Mouse (Mus musculus) stomach, embryonic 15.5 days (tissue): ENCODE measurements around the gene Fam221a. TPM values are rescaled to one million over a fixed set of nuclear protein-coding genes. Genes with fewer than 3 reads are reported as not detected.
A peak's percentile ranks its signal among the peaks of the same experiment; 100 is the strongest.

Source experiments
- ATAC-seq: fragments of 200-750 bp; cut with Nextera tagmentation; 2 replicates; pipeline ENCODE4 v1.8.0; 2017; ENCODE audit warnings: low read depth, moderate number of reproducible peaks, moderate TSS enrichment; ENCODE audit not compliant: insufficient read depth, low FRiP score
- H3K27ac ChIP-seq: fragments of 300-500 bp; sonication (generic); 2 replicates; pipeline ENCODE4 v1.5.1; 2015; ENCODE audit warnings: mild to moderate bottlenecking, inconsistent platforms
- H3K27me3 ChIP-seq: fragments of 300-500 bp; sonication (generic); replicated peaks from 2 replicates; pipeline ENCODE4 v1.6.1; 2015; ENCODE audit warnings: inconsistent platforms
- H3K36me3 ChIP-seq: fragments of 300-500 bp; sonication (generic); 2 replicates; pipeline ENCODE4 v1.6.1; 2015; ENCODE audit warnings: inconsistent platforms
- H3K4me1 ChIP-seq: fragments of 300-500 bp; sonication (generic); 2 replicates; pipeline ENCODE4 v1.6.1; 2015; ENCODE audit warnings: inconsistent platforms
- H3K4me2 ChIP-seq: fragments of 300-500 bp; sonication (generic); 2 replicates; pipeline ENCODE4 v1.6.1; 2015; ENCODE audit warnings: mild to moderate bottlenecking, inconsistent platforms
- H3K4me3 ChIP-seq: fragments of 300-500 bp; sonication (generic); replicated peaks from 2 replicates; pipeline ENCODE4 v1.5.1; 2015; ENCODE audit warnings: inconsistent platforms
- H3K9ac ChIP-seq: fragments of 300-500 bp; sonication (generic); 2 replicates; pipeline ENCODE4 v1.6.1; 2015; ENCODE audit warnings: inconsistent platforms
- H3K9me3 ChIP-seq: fragments of 300-500 bp; sonication (generic); 2 replicates; pipeline ENCODE4 v1.6.1; 2016; ENCODE audit warnings: inconsistent platforms
- WGBS: fragments of 180-500 bp; shearing (Covaris S2); methylation state at CpG from one replicate; pipeline ENCODE4 v1.1.7; 2015; 5-methylcytosine and 5-hydroxymethylcytosine counted together
- polyA plus RNA-seq: library from polyadenylated mRNA; unstranded; fragments of >200 nt; fragmentation: Nextera tagmentation; extraction: Ambion mirVana; gene quantifications from 2 replicates; pipeline ENCODE4 v1.2.1, GENCODE M21; 2015

Gene Fam221a
- polyA plus RNA-seq, 1 experiment from 2014 or later = 7.8 TPM

GRCm38 (mm10) chr6:49338566-49338965, 29.0 kb upstream of the Fam221a start:
- no peak overlapping the region for H3K27ac ChIP-seq
- 36% methylated on average over 9 of the region's 9 CpGs for WGBS
- H3K9me3 ChIP-seq = no peaks in the 10 kb centered on the region
- no peaks in the 10 kb centered on the region for H3K36me3 ChIP-seq
- no peak overlapping the region for H3K4me3 ChIP-seq
- H3K9ac ChIP-seq = no peak overlapping the region
- ATAC-seq = no peak
- H3K4me2 ChIP-seq = no peak overlapping the region
- H3K27me3 ChIP-seq = no peaks in the 10 kb centered on the region
- H3K4me1 ChIP-seq = no peaks in the 10 kb centered on the region

GRCm38 (mm10) chr6:49339145-49339544, 28.4 kb upstream of the Fam221a start:
- Histone ChIP-seq H3K4me3 (no peak overlapping the region), H3K9ac (no peak overlapping the region), H3K36me3 (no peaks in the 10 kb centered on the region), H3K4me2 (no peak overlapping the region), H3K27me3 (no peaks in the 10 kb centered on the region), H3K4me1 (no peaks in the 10 kb centered on the region), H3K27ac (no peak overlapping the region), H3K9me3 (no peaks in the 10 kb centered on the region)
- WGBS = 38% methylated on average over 6 of the region's 6 CpGs
- ATAC-seq = no peak

GRCm38 (mm10) chr6:49343737-49344469, 23.6 kb upstream of the Fam221a start:
- no peak overlapping the region for H3K4me3 ChIP-seq
- no peaks in the 10 kb centered on the region for H3K9me3 ChIP-seq
- H3K9ac ChIP-seq = no peak overlapping the region
- H3K27me3 ChIP-seq = no peaks in the 10 kb centered on the region
- no peaks in the 10 kb centered on the region for H3K4me1 ChIP-seq
- no peak for ATAC-seq
- no peak overlapping the region for H3K4me2 ChIP-seq
- 81% methylated on average over 14 of the region's 14 CpGs for WGBS
- H3K27ac ChIP-seq = no peak overlapping the region
- no peaks in the 10 kb centered on the region for H3K36me3 ChIP-seq

- ATAC-seq = peak; percentile 27; the same call in 1 of the 2 replicates
- 88% methylated on average over 7 of the region's 7 CpGs for WGBS
- no peak overlapping the region for H3K4me2 ChIP-seq
Measured at GRCm38 (mm10) chr6:49349826-49350225, 17.7 kb upstream of the Fam221a start.

GRCm38 (mm10) chr6:49354613-49355012, 12.9 kb upstream of the Fam221a start:
- Histone ChIP-seq H3K27ac (no peak overlapping the region), H3K4me2 (no peak overlapping the region), H3K36me3 (no peaks in the 10 kb centered on the region), H3K4me3 (no peak overlapping the region), H3K9me3 (no peaks in the 10 kb centered on the region), H3K9ac (no peak overlapping the region), H3K4me1 (no peaks in the 10 kb centered on the region), H3K27me3 (no peaks in the 10 kb centered on the region)
- no peak for ATAC-seq
- 74% methylated on average over 3 of the region's 3 CpGs for WGBS

More at GRCm38 (mm10) chr6:49349826-49350225, 17.7 kb upstream of the Fam221a start:
- Histone ChIP-seq H3K27ac (no peak overlapping the region), H3K9ac (no peak overlapping the region), H3K4me3 (no peak overlapping the region), H3K27me3 (no peaks in the 10 kb centered on the region), H3K4me1 (no peaks in the 10 kb centered on the region), H3K9me3 (no peaks in the 10 kb centered on the region), H3K36me3 (no peaks in the 10 kb centered on the region)

- H3K4me3 ChIP-seq = no peak overlapping the region
- WGBS = 66% methylated on average over 4 of the region's 4 CpGs
- H3K9ac ChIP-seq = no peak overlapping the region
- H3K36me3 ChIP-seq = no peaks in the 10 kb centered on the region
- H3K4me2 ChIP-seq = no peak overlapping the region
- no peaks in the 10 kb centered on the region for H3K27me3 ChIP-seq
- no peak overlapping the region for H3K27ac ChIP-seq
- no peak for ATAC-seq
- H3K9me3 ChIP-seq = no peaks in the 10 kb centered on the region
- no peaks in the 10 kb centered on the region for H3K4me1 ChIP-seq
Measured at GRCm38 (mm10) chr6:49355171-49355570, 12.4 kb upstream of the Fam221a start.

GRCm38 (mm10) chr6:49360420-49360819, 7.1 kb upstream of the Fam221a start:
- Histone ChIP-seq H3K4me1 (no peaks in the 10 kb centered on the region), H3K4me2 (no peak overlapping the region), H3K9me3 (no peaks in the 10 kb centered on the region), H3K27me3 (no peaks in the 10 kb centered on the region), H3K27ac (no peak overlapping the region), H3K9ac (no peak overlapping the region), H3K4me3 (no peak overlapping the region), H3K36me3 (no peaks in the 10 kb centered on the region)
- no peak for ATAC-seq

- peaks cover 5% of the 10 kb centered on the region; the same call in 1 of the 2 replicates for H3K4me1 ChIP-seq
- no peaks in the 10 kb centered on the region for H3K9me3 ChIP-seq
- no peaks in the 10 kb centered on the region for H3K36me3 ChIP-seq
- H3K4me3 ChIP-seq = peak overlapping the region; percentile 61
- no peak overlapping the region; the same call in 1 of the 2 replicates for H3K9ac ChIP-seq
- no peaks in the 10 kb centered on the region for H3K27me3 ChIP-seq
- peak overlapping the region; percentile 41; the same call in 1 of the 2 replicates for H3K27ac ChIP-seq
- 35% methylated on average over 3 of the region's 3 CpGs for WGBS
- H3K4me2 ChIP-seq = peak overlapping the region; percentile 89
- ATAC-seq = no peak
Measured at GRCm38 (mm10) chr6:49368212-49368611, 673 bp downstream of the Fam221a start.

GRCm38 (mm10) chr6:49372705-49373104, 5.2 kb downstream of the Fam221a start:
- Histone ChIP-seq H3K4me3 (no peak overlapping the region), H3K9me3 (no peaks in the 10 kb centered on the region), H3K4me2 (no peak overlapping the region), H3K9ac (no peak overlapping the region), H3K27me3 (no peaks in the 10 kb centered on the region), H3K4me1 (no peaks in the 10 kb centered on the region), H3K27ac (no peak overlapping the region), H3K36me3 (no peaks in the 10 kb centered on the region)
- ATAC-seq = no peak
- WGBS = 67% methylated on average over 4 of the region's 4 CpGs

- H3K36me3 ChIP-seq = no peaks in the 10 kb centered on the region
- 43% methylated on average over 2 of the region's 2 CpGs for WGBS
- H3K27me3 ChIP-seq = no peaks in the 10 kb centered on the region
- H3K9me3 ChIP-seq = no peaks in the 10 kb centered on the region
- H3K27ac ChIP-seq = no peak overlapping the region
- no peak for ATAC-seq
- H3K4me1 ChIP-seq = no peaks in the 10 kb centered on the region
- H3K9ac ChIP-seq = no peak overlapping the region
- H3K4me2 ChIP-seq = no peak overlapping the region
- H3K4me3 ChIP-seq = no peak overlapping the region
Measured at GRCm38 (mm10) chr6:49373943-49374342, 6.4 kb downstream of the Fam221a start.

- H3K27ac ChIP-seq = no peak overlapping the region
- ATAC-seq = no peak
- H3K36me3 ChIP-seq = no peaks in the 10 kb centered on the region; the same call in 1 of the 2 replicates
- no peaks in the 10 kb centered on the region for H3K9me3 ChIP-seq
- no peak overlapping the region for H3K9ac ChIP-seq
- H3K27me3 ChIP-seq = no peaks in the 10 kb centered on the region
- no peak overlapping the region for H3K4me2 ChIP-seq
- no peaks in the 10 kb centered on the region for H3K4me1 ChIP-seq
- WGBS = 48% methylated on average over 12 of the region's 12 CpGs
- H3K4me3 ChIP-seq = no peak overlapping the region
Measured at GRCm38 (mm10) chr6:49378328-49378727, 10.8 kb downstream of the Fam221a start.

- ATAC-seq = no peak
- Histone ChIP-seq H3K9ac (no peak overlapping the region), H3K4me1 (no peaks in the 10 kb centered on the region), H3K4me2 (no peak overlapping the region), H3K27ac (no peak overlapping the region), H3K27me3 (no peaks in the 10 kb centered on the region), H3K36me3 (no peaks in the 10 kb centered on the region), H3K9me3 (no peaks in the 10 kb centered on the region), H3K4me3 (no peak overlapping the region)
- WGBS = 53% methylated on average over 1 of the region's 1 CpGs
Measured at GRCm38 (mm10) chr6:49394276-49394675, 26.7 kb downstream of the Fam221a start.
